Mouse (Mus musculus): ENCODE data around the gene Phxr2.

Phxr2 gene

DNA sequence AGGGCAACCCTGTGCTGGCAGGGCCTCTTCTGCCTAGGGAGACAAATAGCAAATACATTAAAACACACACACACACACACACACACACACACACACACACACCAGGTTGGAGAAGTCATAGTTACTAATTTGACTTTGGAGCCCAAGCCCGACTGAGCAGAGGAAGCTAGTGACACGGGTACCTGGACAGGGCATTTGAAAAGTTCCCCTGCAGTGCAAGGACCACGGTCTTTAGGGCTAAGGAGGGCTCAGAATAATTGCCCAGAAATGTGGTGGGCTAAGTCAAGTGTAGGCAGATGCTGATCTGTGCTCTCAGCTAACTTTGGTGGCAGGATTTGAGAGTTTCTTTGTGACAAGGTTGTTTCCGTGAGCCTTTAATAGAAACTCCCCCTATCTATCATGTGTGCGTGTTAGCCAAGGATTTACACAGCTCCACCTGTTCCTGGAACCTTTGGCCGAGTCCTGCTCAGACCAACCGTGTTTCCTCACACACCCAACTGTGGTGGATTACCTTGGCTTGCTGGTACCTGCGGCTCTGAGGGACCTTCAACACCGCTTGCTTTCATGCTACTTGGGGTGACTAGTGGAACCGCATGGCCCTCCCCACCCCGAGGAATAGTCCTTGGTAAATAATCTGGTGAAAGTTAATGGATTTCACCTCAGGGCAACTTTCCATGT is 6.6 kb upstream of the Phxr2 start:
- no peak for DNase-seq (ENCODE audit: extremely low read depth, insufficient read length, low spot score)

- DNase-seq (ENCODE audit: extremely low read depth, insufficient read length, low spot score), result no peak
Observed at GRCm38 (mm10) chr10:99132189-99132588, 6.1 kb upstream of the Phxr2 start.

DNA sequence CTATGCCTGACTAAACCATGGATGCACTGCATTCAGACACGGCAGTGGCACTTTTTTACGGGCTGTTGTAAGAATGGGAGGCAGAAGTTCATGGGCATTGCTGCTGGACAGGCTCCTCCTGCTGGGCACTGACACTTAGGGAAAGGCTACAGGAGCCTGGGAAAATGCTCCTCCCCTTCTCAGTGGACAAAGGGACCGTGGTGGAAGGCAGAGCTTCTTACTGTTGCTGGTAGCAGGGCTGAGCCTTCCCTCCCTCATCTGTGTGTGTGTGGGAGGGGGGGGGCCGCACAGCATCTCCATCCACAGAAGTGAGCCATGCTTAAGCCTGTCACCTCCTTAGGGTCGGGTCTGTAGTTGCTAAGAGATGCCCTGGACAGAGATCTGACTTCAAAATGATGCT is 5.2 kb upstream of the Phxr2 start:
- DNase-seq (ENCODE audit: extremely low read depth, insufficient read length, low spot score), result no peak

DNA sequence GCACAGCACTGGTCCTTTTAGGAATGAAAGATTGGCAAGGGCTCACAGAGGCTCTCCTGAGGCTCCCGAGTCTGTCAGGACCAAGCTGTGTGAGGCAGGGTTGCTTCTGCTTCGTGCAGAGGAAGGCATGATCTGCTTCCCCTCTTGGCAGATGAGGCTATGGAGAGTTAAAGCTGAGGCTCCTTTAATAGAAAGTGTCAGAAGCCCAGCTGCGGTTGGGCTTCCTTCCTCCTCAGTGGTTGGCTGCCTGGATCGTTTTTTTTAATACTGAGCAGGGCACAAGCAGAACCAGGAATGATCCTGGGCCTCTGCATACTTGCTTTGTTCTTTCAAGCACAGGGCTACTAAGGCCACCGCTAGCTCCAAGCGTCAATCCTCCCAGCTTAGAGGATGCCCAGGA is 4.5 kb upstream of the Phxr2 start:
- DNase-seq (ENCODE audit: extremely low read depth, insufficient read length, low spot score), result no peak

- DNase-seq (ENCODE audit: extremely low read depth, insufficient read length, low spot score), result no peak
Observed at GRCm38 (mm10) chr10:99127691-99128261, 1.7 kb upstream of the Phxr2 start.

DNA sequence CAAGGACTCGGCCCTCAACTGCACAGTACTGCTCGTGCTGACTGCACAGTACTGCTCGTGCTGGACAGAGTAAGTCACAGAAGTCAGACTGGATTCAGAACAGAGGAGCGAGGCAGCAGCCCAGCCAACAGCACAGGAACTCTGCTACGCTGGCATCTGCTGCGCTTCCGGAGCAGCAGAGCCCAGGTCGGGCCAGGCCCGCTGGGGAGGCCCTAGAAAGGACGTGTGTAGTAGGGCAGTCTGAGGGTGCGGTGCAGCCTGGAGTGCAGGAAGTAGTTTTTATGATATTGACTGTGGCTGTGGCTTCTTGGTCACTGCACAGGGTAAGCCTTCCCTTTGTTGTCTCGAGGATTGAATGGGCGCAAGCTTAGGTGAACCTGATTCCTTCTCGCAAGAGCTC is 829 bp upstream of the Phxr2 start:
- no peak for DNase-seq (ENCODE audit: extremely low read depth, insufficient read length, low spot score)

DNA sequence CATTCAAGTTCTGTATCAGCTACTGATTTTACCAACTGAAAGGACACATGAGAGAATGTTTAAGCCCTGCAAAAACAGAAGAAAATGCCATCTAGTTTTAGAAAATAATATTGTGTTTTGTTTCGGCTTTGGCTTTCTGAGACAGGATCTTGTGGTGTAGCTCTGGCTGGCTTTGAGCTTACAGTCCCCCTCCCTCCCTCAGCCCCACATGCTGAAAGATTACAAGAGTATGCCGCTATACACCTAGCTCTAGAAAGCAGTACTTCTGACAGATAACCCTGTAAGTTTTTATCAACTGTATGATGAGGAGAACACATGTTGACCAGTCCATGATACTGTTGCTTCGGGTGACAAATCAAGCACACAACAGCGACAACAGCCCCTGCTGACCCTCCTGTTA is 6.7 kb downstream of the Phxr2 start:
- DNase-seq (ENCODE audit: extremely low read depth, insufficient read length, low spot score), result no peak

DNA sequence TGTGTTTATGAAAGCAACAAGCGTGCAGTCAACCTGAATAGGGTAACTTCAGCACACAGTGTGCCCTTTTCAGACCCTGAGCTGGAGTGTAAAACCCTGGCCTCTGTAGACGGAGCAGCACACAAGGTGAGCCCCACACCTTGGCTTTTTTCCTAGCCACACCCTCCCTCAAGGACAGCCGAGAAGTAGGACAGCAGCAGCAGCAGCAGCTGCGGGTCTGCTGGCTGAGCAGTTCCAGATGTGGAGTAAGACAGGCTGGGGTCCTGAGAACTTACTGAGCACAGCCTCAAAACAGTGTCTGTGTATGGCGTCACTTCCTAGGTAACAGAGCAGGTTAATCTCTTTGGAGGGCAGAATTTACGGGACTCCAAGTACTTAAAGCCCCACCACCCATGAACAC is 7.4 kb downstream of the Phxr2 start:
- no peak for DNase-seq (ENCODE audit: extremely low read depth, insufficient read length, low spot score)

DNA sequence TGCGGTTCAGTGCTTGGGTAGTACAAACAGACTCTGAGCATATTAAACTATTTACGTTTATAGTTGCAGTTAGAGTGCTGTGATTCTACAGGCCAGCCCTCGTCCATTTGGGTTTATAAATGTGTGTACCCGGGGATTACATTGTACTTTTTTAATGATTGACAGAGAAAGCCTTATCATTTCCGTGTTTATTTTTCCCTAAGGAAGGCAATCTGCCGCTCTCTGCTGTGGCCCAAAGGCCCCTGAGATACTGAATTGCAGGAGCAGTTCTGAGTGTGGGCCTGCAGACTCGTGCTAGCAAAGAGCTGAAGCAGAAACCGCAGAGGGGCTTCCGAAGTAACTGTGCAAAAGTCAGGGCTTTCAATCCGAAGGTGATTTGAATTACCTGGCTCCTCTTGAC is 8.2 kb downstream of the Phxr2 start:
- DNase-seq (ENCODE audit: extremely low read depth, insufficient read length, low spot score), result no peak

DNA sequence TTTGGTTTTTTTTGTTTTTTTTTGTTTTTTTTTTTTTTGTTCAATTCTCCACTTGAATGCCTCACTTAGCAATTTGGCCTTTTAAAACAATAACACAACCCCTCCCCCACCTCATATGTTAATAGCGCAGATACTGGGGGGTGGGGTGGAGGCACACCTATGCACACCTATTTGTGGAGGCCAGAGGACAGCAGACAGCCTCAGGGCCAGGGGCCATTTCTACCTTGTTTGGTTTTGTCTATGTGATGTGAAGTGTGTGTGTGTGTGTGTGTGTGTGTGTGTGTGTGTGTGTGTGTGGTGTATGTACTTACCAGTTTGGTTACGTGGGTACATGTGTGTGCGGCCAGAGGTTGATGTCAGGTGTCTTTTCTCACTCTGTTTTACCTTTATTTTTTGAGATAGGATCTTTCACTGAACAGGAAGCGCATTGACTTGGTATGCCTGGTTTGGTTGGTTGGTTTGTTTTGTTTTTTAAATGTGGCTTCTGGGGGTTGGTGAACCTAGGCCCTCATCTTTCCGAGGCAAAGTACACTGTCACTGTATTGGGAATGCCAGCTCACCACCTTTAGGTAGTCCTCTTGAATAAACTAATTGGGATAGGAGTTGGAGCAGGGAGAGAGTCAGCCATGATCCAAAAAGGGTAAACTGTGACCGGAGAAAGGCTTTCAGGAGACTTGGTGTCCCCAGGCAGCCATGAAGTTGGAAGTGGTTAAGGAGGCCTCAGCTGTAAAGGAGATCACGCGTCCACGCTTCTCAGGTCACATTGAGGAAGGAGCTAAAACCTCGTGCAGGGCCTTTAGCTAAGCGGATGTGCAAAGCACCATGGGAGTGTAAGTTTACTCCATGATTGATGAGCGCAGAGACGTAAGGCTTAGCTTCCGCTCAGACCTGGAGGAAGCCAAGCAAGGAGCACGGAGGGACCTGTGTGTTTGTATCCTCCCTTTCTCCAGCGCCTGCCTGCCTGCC is 9.2 kb downstream of the Phxr2 start:
- DNase-seq (ENCODE audit: extremely low read depth, insufficient read length, low spot score), result no peak

DNA sequence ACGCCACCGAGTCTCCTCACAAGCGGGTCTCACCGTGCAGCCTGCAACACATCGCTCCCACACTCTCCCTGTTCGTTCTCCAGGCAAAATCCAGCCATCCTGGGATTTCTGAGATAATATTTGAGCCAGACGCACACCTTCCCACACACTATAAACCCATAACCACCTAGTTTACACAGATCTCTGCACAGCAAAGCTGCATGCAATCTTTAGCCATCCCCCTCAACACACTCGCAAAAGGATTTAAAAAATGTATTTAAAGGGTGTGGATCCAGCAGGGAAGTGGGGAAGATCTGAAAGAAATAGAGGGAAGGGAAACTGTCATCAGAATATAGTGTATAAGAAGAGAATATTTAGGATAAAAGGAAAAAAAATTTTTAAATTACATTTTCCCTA is 9.9 kb downstream of the Phxr2 start:
- DNase-seq (ENCODE audit: extremely low read depth, insufficient read length, low spot score), result no peak

- DNase-seq (ENCODE audit: extremely low read depth, insufficient read length, low spot score), result no peak
Observed at GRCm38 (mm10) chr10:99115471-99116236, 10.5 kb downstream of the Phxr2 start.

DNA sequence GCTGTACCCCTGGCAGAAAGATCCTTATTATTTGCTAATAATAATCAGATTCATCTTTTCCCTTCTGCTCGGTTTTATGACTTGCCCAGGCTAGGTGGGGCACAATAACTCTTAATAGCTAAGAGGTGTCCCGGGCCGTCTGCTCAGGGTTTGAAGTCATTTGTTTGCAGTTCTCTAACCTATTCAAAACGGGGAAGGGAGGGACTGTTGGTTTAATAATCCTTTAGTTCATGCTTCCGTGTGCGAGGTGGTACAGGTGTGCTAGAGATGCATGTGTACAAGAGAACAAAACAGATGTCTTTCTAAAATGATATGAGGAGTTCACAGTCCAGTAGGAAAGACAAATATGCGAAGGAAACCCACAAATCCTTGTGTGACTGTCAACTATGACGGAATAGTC is 11.8 kb downstream of the Phxr2 start:
- DNase-seq (ENCODE audit: extremely low read depth, insufficient read length, low spot score), result no peak

GRCm38 (mm10) chr10:99113533-99113932 is 12.6 kb downstream of the Phxr2 start:
- no peak for DNase-seq (ENCODE audit: extremely low read depth, insufficient read length, low spot score)

- no peak for DNase-seq (ENCODE audit: extremely low read depth, insufficient read length, low spot score)
Observed at GRCm38 (mm10) chr10:99108431-99108982, 17.6 kb downstream of the Phxr2 start.

GRCm38 (mm10) chr10:99107964-99108363 is 18.2 kb downstream of the Phxr2 start, which contains the start of gene Galnt4:
Gene Galnt4 (plus strand): TSS chr10:99108159.
- peak; percentile 24 for DNase-seq (ENCODE audit: extremely low read depth, insufficient read length, low spot score)

DNA sequence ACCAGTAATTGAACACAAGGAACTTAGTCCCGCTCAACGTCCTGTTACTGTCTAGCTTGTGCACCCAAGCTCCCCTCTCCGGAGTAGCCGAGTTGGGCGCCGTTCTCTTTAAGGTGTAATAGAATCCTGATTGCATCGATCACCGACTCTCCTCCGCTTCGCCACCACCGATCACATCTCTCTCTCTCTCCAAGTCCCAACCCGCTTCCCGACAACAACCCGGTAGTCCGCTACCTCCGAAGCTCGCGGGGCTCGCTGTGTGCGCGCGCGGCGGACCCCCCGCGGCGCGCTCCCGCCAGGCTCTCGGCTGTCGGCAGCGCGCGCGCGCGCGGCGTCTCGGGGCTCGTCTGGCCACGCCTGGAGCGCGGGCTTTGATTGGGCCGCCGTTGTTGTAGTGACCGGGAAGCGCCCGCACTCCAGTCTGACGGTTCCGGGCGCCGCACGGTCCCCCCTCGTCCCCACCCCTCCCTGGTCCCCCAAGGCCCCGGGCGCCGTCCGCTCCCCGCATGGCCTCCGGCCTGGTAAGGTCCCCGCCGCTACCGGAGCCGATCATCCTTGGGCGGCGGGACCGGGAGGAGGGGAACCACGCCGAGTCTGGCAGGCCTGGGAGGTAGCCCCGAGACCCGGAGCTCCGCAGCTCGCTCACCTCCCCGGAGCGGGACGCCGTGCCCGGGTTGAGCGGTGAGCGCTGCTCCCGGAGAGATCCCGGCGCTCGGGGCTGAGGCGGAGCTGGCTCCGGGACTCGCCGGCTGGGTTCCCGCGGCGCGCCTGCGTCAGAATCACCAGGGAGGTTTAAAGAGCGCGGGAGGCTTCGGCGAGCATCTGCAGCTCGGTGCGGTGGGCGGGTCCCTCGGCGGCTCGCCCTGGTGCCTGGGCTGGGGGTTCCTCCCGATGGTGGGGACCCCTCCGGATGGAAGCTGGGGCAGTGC is 19.2 kb downstream of the Phxr2 start, which contains the start of gene Poc1b:
TSS of gene Poc1b (plus strand) at position 334 of the 929 bp plus-strand sequence.
- peak; percentile 86 for DNase-seq (ENCODE audit: extremely low read depth, insufficient read length, low spot score)

- no peak for DNase-seq (ENCODE audit: extremely low read depth, insufficient read length, low spot score)
Observed at GRCm38 (mm10) chr10:99106311-99106702, 19.8 kb downstream of the Phxr2 start.

- no peak for DNase-seq (ENCODE audit: extremely low read depth, insufficient read length, low spot score)
Observed at GRCm38 (mm10) chr10:99105522-99105921, 20.6 kb downstream of the Phxr2 start.
